Mouse (Mus musculus) adipocyte (in vitro differentiated cells): ENCODE measurements at regions not wholly inside any gene's neighbourhood (a gene's known extent, or its start where the extent isn't known, plus 50 kb on each side); places are given as distances from the start of the nearest gene placed in this dataset.
A peak's percentile ranks its signal among the peaks of the same experiment; 100 is the strongest.

Experiments
- DNase-seq: peaks from one replicate; pipeline ENCODE4 v3.0.0-alpha.2; 2016; ENCODE audit warnings: low spot score

DNA sequence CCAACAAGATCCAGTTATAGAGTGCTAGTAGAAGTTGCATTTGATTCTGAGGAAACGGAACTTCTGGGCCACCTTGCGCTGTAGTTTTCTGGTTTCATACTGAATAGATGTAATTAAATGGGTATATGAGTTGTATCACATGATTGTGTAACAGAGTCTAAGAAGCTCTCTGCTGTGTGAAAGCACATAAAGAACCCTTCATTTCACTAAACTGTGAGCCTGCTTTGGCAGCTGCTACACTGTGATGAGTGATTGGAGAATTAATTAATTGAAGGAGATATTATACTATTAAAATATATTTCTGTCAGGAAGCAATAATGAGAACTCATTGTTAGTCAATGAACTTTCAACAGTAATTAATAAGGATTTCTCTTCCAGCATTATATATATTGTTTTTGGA is 369.8 kb upstream of the Fbxo33 start:
- DNase-seq = no peak

GRCm38 (mm10) chr12:59582587-59582986 is 363.1 kb upstream of the Fbxo33 start:
- DNase-seq = no peak

- DNase-seq = no peak
These were observed 360.2 kb upstream of the Fbxo33 start for GRCm38 (mm10) chr12:59579694-59580093.

DNA sequence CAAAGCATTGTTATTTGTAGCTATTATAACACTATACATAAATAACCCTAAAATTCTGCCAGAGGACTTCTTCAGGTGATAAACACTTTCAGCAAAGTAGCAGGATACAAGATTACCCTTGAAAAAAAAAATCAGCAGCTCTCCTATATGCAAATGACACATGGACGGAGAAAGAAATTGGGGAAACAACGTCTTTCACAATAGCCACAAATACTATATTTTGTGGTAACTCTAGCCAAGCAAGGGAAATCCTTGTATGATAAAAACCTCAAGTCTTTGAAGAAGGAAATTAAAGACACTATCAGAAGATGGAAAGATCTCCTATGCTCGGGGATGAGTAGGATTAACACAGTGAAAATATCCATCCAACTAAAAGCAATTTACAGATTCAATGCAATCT is 344.4 kb upstream of the Fbxo33 start:
- DNase-seq = no peak

- DNase-seq = no peak
These were observed 320.3 kb upstream of the Fbxo33 start for GRCm38 (mm10) chr12:59539788-59540187.

DNA sequence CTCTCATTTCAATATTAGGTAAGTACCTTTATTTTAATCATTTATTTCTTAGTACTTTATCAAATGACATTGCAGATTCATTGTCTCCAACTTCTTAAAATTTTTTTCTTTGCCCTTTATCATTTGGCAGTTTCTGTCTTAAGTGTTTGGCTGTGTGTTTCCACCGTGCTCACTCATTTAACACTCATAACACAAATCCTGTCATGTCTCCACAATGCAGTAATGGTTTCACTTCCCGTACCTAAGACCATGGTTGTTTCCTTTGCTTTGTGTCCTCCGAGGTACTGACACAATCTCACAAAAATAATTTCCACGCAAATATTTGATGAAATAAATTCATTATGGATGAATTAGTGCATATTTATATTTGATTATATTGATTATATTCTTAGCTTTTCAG is 311.0 kb upstream of the Fbxo33 start:
- no peak for DNase-seq

DNA sequence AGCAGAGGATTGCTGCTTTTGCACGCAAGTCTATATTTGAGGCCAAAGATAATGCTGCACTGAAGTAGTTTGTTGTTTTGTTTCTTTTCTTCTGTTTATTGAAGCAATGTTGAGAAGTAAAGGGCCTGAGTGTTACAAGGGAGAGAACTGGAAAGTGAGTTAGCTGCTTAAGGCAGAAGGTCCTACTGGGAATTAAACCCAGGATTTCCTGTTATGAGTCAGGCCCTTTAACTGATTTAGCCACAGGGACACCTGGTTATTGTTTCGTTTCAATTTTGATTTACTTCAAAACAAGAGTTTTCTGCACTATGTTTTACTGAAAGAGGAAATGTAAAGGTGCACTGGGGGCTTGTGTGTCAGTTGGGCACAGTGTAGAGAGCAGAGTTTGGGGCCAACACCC is 303.8 kb upstream of the Fbxo33 start:
- no peak for DNase-seq

DNA sequence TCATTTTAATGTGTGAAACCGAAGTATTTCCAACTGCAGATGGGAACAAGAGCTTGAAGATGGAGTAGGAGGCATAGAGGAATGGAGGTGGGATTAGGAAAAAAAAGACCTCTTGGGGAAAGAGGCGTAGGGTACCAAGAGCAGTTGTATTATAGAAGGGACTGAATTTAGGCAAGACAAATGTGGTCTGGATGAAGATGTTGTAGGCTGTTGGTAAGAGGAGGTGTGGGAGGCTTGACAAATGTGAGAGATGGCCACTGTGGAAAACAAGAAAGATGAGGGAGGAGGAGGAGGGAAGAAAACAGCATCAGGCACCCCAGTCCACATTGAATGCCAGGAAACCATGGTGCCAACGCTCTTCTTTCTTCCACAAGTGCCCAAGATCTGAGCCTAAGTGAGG is 302.4 kb upstream of the Fbxo33 start:
- DNase-seq = no peak

DNA sequence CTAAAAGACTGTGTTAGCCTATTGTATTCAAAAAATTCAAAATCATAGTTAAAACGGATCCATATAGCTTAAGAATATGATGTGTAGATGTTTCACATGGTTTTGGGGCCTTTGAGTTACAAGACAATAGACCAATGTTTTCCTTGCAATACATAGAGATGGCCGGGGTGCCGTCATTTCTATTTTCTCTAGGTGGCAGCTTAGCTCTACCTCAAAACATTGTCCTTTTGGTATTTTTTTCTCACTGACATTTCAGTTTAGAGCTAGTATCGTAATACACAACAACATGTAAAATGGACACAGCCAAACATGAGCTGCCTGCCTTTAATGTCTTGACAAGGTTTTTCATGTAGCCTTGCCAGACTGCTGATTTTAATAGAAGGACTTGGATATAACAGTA is 290.3 kb upstream of the Fbxo33 start:
- peak; percentile 46 for DNase-seq

- no peak for DNase-seq
These were observed 289.6 kb upstream of the Fbxo33 start for GRCm38 (mm10) chr12:59509175-59509574.

- no peak for DNase-seq
These were observed 287.9 kb upstream of the Fbxo33 start for GRCm38 (mm10) chr12:59507431-59507830.

DNA sequence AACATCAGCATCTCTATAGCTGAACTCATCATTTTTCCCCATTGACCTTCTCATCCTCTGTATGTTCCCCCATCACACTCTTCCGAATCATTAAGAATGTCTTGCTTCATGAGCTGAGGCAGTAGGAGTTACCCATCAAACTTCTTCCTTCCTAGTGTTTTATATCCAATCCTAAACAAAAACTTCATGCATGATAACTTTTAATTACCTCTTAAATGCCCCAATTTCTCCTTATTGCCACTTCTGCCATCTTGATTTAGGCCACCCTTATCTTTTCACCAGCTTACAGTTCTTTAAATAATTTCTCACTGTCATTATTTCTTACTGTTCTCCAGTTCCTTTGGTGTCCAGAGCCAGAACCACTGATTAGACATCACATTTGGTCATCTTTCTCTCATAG is 277.9 kb upstream of the Fbxo33 start:
- DNase-seq = no peak

GRCm38 (mm10) chr12:59488019-59488418 is 268.5 kb upstream of the Fbxo33 start:
- no peak for DNase-seq

DNA sequence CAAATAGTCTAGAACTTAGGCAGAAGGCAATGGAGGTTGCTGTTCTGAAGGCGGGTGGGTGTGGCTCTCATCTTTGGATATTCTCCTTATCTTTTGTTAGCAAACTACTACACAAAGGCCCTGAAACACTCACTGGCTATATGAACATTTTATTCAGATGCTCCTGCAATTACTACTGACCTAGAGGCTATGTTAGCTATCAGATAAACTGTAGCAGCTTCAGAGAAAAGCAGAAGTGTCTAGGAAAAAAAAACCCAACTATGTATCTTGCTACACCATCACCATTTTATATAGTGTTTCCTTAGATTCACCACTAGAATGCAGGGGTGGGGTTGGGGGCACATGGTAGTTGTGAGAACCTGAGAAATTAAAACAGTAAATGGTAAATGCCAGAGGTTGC is 268.0 kb upstream of the Fbxo33 start:
- no peak for DNase-seq

DNA sequence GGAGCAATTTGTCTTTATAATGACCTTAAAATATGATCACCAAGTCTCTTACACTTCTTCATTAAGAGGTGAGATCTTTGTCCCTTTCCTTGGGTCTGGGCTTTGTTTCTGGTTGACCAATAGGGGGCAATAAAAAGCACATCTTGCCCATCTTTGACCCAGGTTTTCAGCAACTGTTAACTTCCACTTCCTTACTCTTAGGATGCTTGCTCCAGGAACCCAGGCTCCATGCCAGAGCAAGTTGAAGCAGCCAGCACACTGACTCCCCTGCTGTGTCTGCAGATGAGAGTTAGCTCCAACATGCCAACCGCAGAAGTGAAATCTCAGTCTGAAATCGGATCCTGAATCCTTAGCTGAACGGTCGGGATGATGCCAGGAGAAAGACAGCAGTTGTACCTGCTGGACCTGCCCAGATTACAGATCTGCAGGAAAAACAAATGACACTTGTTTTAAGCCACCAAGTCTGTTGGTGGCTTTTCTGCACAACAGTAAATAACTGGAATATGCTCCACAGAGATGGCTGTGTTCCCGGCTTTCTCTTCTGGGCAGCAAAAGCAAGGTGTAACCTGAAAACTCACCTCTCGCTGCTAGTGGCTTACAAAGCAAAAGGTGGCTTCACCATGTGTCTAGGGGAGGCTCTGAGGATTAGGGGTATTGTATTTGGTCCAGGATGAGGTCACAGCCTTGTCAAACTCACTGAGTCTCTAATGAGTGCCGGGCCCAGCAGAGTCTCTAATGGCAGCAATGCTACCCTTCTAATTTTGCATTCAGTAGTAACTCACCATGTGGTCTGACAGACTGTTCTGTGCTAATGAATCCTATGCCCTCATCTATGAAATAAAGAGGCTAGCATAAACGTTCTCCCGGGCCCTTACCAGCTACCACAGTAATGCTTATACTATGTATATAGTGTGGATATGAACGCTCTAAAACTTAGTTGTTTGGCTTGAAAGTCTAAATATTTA is 241.8 kb upstream of the Fbxo33 start:
- no peak for DNase-seq

DNA sequence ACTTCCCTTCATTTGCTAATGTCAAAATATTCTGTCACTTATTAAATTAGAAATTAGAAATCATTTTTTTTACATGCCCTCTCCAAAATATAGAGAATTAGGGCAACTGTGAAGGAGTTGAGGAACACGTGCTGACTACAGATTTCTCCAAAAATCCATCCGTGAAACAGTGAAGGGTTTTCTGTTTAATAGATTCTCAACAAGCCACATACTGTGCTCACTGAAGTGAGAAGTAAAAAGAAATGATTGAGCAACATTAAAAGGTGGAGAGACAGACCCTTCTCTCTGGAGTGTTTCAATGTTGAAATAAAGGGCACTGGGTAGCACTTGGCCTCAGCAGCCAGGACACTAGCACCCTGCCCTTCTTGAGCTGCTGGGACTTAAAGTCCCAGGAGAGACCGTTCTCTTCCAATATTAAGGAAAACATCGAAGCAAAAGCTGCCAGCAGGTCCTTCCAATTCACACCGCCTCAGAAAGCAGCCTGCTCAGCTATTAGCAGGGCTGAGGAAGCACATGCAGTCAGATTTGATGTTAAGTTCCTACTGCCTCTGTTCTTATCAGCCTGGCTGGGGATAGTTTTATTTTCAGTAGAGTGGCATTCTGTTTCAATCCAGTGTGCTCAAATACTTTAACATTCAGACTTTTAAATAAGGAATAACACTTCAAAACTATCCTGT is 236.8 kb upstream of the Fbxo33 start:
- no peak for DNase-seq

GRCm38 (mm10) chr12:59415051-59415450 is 195.5 kb upstream of the Fbxo33 start:
- DNase-seq = no peak

GRCm38 (mm10) chr12:59411491-59411890 is 192.0 kb upstream of the Fbxo33 start:
- DNase-seq = no peak

DNA sequence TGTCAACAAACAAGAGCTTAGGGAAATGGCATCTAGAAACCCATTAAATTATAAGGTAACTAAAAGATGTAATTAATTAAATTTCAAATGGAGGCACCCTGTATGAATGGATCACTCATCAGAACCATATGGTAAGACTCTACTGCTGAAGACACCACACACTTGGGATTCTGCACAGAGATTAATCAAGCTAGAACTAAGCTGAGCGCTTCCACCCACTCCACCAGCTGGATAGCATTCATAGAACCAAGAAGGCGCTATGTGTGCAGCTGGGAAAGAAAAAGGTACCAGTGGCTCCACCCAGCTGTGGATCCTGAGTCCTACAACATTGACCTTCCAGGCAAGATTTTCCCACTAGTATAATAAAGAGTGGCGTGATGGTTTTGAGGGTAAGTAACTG is 171.6 kb upstream of the Fbxo33 start:
- no peak for DNase-seq

DNA sequence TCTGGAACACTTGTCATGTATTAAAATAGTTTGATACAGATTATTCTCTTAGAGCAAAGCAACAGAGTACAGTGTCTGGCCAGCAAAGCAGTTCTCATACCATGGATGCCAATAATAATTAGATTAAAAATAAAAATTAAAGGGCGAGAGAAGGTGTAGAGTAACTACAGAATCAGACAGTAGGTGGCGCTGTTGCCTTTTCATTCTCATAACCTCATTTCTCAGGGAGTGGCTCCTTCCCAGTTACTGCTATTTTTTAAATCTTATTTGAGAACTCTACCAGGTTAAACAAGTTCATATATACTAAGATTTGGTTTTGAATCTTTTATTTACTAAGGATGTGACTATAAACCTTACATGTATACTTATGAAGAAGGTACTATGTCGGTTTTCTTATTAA is 163.3 kb upstream of the Fbxo33 start:
- DNase-seq = peak; percentile 73

DNA sequence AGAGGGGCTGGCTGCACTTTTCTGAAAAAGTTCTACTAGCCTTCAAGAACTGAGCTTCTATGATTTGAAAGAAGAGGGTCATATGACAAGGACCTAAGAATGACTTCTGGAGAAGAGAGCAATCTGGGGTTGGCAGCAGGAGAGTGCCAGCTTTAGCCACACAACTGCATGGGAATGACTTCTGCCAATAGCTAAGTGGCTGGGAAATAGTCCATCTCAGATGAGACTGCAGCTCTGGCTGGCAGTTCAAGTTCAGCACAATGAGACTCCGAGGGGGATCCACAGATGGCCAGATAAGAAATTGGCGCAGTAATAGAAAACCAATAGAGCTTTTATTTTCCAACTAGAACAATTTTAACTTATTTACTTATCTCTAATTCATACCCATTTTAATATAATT is 122.1 kb upstream of the Fbxo33 start:
- peak; percentile 3 for DNase-seq

DNA sequence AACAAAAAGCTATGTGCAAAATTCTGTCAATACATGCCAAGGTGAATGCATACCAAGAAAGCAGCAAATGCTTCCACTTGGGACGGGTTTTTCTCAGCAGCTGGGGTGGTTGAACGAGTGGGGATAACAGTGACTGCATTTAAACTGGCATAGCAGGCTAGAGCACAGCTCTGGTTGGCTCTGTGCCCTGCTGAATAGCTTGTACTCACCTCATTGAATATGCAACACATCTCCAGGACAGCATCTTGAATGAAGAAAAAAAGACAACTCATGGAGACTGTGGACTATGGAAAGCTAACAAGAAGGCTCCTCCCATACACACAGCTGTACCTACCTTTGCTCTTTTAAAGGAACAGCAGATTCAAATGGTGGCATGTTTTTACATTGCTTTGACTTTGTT is 111.2 kb upstream of the Fbxo33 start:
- DNase-seq = no peak

- DNase-seq = no peak
These were observed 93.2 kb upstream of the Fbxo33 start for GRCm38 (mm10) chr12:59312703-59313102.
